Mouse (Mus musculus) common myeloid progenitor, adult 5-6 weeks (primary cell): ENCODE measurements around the gene Slc25a34. TPM values are rescaled to one million over a fixed set of nuclear protein-coding genes. Genes with fewer than 3 reads are reported as not detected.

ENCODE experiments used
- total RNA-seq: library from RNA; stranded (forward); fragments of 200-1000, 187-1606 nt; gene quantifications from 2 replicates; pipeline ENCODE4 v1.2.3, GENCODE M21; 2017

The Slc25a34 gene
- total RNA-seq, 1 experiment from 2014 or later = 0.09 TPM

Other genes with a start within 250 kb of the Slc25a34 start
- not detected in 2 replicates for gene Clcnka, start 225.1 kb downstream of the Slc25a34 start, total RNA-seq
- gene Clcnkb, start 207.8 kb downstream of the Slc25a34 start, total RNA-seq = not detected in 2 replicates
- gene Hspb7, start 203.0 kb downstream of the Slc25a34 start, total RNA-seq = not detected in 2 replicates
- not detected in 2 replicates for gene Srarp, start 187.7 kb downstream of the Slc25a34 start, total RNA-seq
- 15.0 and 19.4 TPM in 2 replicates for gene Zbtb17, start 179.2 kb downstream of the Slc25a34 start, total RNA-seq
- gene Spen, start 85.2 kb downstream of the Slc25a34 start, total RNA-seq = 32.7 and 43.0 TPM in 2 replicates
- not detected in 2 replicates for gene Fblim1, start 17.7 kb downstream of the Slc25a34 start, total RNA-seq
- gene Tmem82, start 5.2 kb downstream of the Slc25a34 start, total RNA-seq = 0.29 and 0.32 TPM in 2 replicates
- gene Plekhm2, start 41.1 kb upstream of the Slc25a34 start, total RNA-seq = 3.8 and 6.3 TPM in 2 replicates
- gene Rsc1a1, start 61.8 kb upstream of the Slc25a34 start, total RNA-seq = 8.9 and 13.9 TPM in 2 replicates
- 27.4 and 30.6 TPM in 2 replicates for gene Ddi2, start 99.6 kb upstream of the Slc25a34 start, total RNA-seq
- not detected in 2 replicates for gene Agmat, start 122.9 kb upstream of the Slc25a34 start, total RNA-seq
- 4.9 and 9.0 TPM in 2 replicates for gene Dnajc16, start 167.1 kb upstream of the Slc25a34 start, total RNA-seq
- 12.1 and 14.2 TPM in 2 replicates for gene Casp9, start 169.8 kb upstream of the Slc25a34 start, total RNA-seq
- not detected in 2 replicates for gene Cela2a, start 202.3 kb upstream of the Slc25a34 start, total RNA-seq
- gene Ctrc, start 222.5 kb upstream of the Slc25a34 start, total RNA-seq = not detected in 2 replicates